Mouse (Mus musculus) spleen, adult 10 weeks (tissue): ENCODE measurements around the gene Apol7b. TPM values are rescaled to one million over a fixed set of nuclear protein-coding genes. Genes with fewer than 3 reads are reported as not detected.

Experiments used
- polyA plus RNA-seq: library from polyadenylated mRNA; stranded (reverse); fragments of 350-450 nt; fragmentation: Illumina TruSeq; extraction: RNeasy Lipid Tissue Mini Kit (QIAGEN cat#74804); gene quantifications from one replicate; pipeline ENCODE4 v1.2.3, GENCODE M21; 2015; ENCODE audit warnings: low replicate concordance; ENCODE audit not compliant: insufficient read depth

Gene Apol7b
- polyA plus RNA-seq: 0.86 TPM

DNA sequence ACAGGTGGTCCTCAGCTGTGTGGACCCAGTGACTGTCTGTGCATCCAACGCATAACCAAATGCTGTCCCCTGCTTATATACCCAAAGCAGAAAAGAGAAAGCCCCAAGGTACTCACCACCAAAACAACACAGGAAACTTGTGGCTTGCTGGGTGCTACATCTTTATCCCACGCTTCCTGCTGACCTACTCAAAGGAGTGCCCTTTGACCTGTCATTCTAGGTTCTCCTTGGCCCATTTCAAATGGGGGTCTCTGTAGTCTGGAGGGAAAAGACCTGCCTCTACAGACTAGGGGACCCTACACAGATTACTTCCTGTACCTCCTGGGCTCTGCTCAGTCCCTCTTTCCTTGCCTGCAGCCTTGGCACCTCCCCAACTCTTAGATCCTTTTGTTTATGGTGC, at the start of gene Apol7b:
Gene Apol7b (minus strand): TSS at position 101 of the 400 bp plus-strand sequence.

GRCm38 (mm10) chr15:77476693-77477092, 29.4 kb upstream of the Apol7b start, which contains the start of gene Apol10a:
Gene Apol10a, plus strand, starts transcription at chr15:77477047.

GRCm38 (mm10) chr15:77411035-77411434, 36.3 kb downstream of the Apol7b start, which contains the start of gene Apol9a:
Gene Apol9a, minus strand, starts transcription at chr15:77411135.

DNA sequence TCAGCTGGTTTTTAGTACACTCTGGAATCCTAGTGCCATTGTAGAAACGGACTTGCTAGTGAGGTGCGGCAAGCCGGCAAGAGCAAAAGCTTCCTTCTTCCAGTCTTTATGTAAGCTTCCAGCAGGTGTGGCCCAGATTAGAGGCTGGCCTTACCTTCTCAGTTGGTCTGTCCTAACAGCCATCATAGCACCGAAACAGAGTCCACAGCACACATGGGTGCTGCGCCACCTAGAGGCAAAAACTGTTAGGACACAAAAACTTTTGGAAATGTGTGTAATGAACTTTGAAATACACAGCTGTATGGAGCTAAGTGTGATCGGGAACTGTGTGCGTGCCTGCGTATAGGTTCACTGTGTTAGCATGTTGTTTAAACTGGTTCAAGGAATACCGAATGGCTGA, 48.3 kb downstream of the Apol7b start, which contains the start of gene Apol7a:
Gene Apol7a (minus strand): TSS at position 84 of the 400 bp plus-strand sequence.

Other genes starting within 250 kb of the Apol7b start
- 8.9 TPM for gene Rbfox2, start 140.5 kb downstream of the Apol7b start, polyA plus RNA-seq
- gene Apol7a, start 48.4 kb downstream of the Apol7b start, polyA plus RNA-seq: not detected
- gene Apol9a, start 36.4 kb downstream of the Apol7b start, polyA plus RNA-seq: 0.23 TPM
- gene Apol10a, start 29.6 kb upstream of the Apol7b start, polyA plus RNA-seq: 0.23 TPM
- 0.37 TPM for gene Apol11a, start 60.8 kb upstream of the Apol7b start, polyA plus RNA-seq
- 121 TPM for gene Apol7c, start 85.8 kb upstream of the Apol7b start, polyA plus RNA-seq
- gene 1700025B11Rik, start 114.4 kb upstream of the Apol7b start, polyA plus RNA-seq: not detected
- 7.3 TPM for gene Apol10b, start 148.6 kb upstream of the Apol7b start, polyA plus RNA-seq
- gene Gm36245, start 151.8 kb upstream of the Apol7b start, polyA plus RNA-seq: not detected
- gene Apol11b, start 195.8 kb upstream of the Apol7b start, polyA plus RNA-seq: 19.8 TPM